Mouse (Mus musculus): ENCODE data around the gene Sla2. TPM values are rescaled to one million over a fixed set of nuclear protein-coding genes. Genes with fewer than 3 reads are reported as not detected.
A peak's percentile ranks its signal among the peaks of the same experiment; 100 is the strongest.

Sla2 gene
- total RNA-seq, 2 experiments from 2014 or later: not detected

- intact Hi-C loops (cut with DNase I): loop anchor here (10.0 kb wide), 1 partner anchor 217 kb away; no protein-coding TSS in a partner anchor
These were observed 9.3 kb downstream of the Sla2 start for GRCm38 (mm10) chr2:156877726-156878125.

GRCm38 (mm10) chr2:156874760-156875510 lies 12.1 kb downstream of the Sla2 start:
- DNase-seq (ENCODE audit: extremely low spot score in 1 of 2, low spot score in 2 of 2): no peak
- intact Hi-C loops (cut with DNase I): loop anchor here (5.0 to 10.0 kb wide), 2 partner anchors 122 to 220 kb away; no protein-coding TSS in a partner anchor

More at GRCm38 (mm10) chr2:156877726-156878125, 9.3 kb downstream of the Sla2 start:
- peak in 1 of 2 experiments; percentile 73 for DNase-seq (ENCODE audit: extremely low spot score in 1 of 2, low spot score in 2 of 2)

GRCm38 (mm10) chr2:156874047-156874759 lies 12.8 kb downstream of the Sla2 start:
- intact Hi-C loops (cut with DNase I): loop anchor here (5.0 to 10.0 kb wide), 2 partner anchors 123 to 221 kb away; no protein-coding TSS in a partner anchor
- no peak for DNase-seq (ENCODE audit: extremely low spot score in 1 of 2, low spot score in 2 of 2)

- intact Hi-C loops (cut with DNase I): loop anchor here (5.0 to 10.0 kb wide), 2 partner anchors 124 to 221 kb away; no protein-coding TSS in a partner anchor
- peak; percentile 31 to 48 for DNase-seq (ENCODE audit: extremely low spot score in 1 of 2, low spot score in 2 of 2)
These were observed 13.4 kb downstream of the Sla2 start for GRCm38 (mm10) chr2:156873629-156874028.

- DNase-seq (ENCODE audit: extremely low spot score in 1 of 2, low spot score in 2 of 2): peak in 1 of 2 experiments; percentile 64
These were observed 16.5 kb downstream of the Sla2 start for GRCm38 (mm10) chr2:156870519-156870918.

GRCm38 (mm10) chr2:156869554-156869953 lies 17.4 kb downstream of the Sla2 start:
- DNase-seq (ENCODE audit: extremely low spot score in 1 of 2, low spot score in 2 of 2): no peak
- intact Hi-C loops (cut with DNase I): no loop called here

More at GRCm38 (mm10) chr2:156870519-156870918, 16.5 kb downstream of the Sla2 start:
- intact Hi-C loops (cut with DNase I): loop anchor here (5.0 to 10.0 kb wide), 2 partner anchors 127 to 224 kb away; no protein-coding TSS in a partner anchor

- intact Hi-C loops (cut with DNase I): no loop called here
These were observed 18.0 kb downstream of the Sla2 start for GRCm38 (mm10) chr2:156868994-156869393.

GRCm38 (mm10) chr2:156864481-156864880 lies 22.5 kb downstream of the Sla2 start:
- no peak for DNase-seq (ENCODE audit: extremely low spot score in 1 of 2, low spot score in 2 of 2)
- intact Hi-C loops (cut with DNase I): no loop called here

More at GRCm38 (mm10) chr2:156868994-156869393, 18.0 kb downstream of the Sla2 start:
- DNase-seq (ENCODE audit: extremely low spot score in 1 of 2, low spot score in 2 of 2): peak in 1 of 2 experiments; percentile 42

GRCm38 (mm10) chr2:156863487-156864160 lies 23.4 kb downstream of the Sla2 start:
- intact Hi-C loops (cut with DNase I): no loop called here
- DNase-seq (ENCODE audit: extremely low spot score in 1 of 2, low spot score in 2 of 2): peak in 1 of 2 experiments; percentile 50

- peak; percentile 97 to 99 for DNase-seq (ENCODE audit: extremely low spot score in 1 of 2, low spot score in 2 of 2)
- intact Hi-C loops (cut with DNase I): no loop called here
These were observed 24.1 kb downstream of the Sla2 start, which contains the start of gene Rab5if for GRCm38 (mm10) chr2:156862772-156863486. TSS of gene Rab5if (plus strand) at chr2:156863128.

- intact Hi-C loops (cut with DNase I): no loop called here
- DNase-seq (ENCODE audit: extremely low spot score in 1 of 2, low spot score in 2 of 2): peak; percentile 31 to 64
These were observed 24.8 kb downstream of the Sla2 start for GRCm38 (mm10) chr2:156862041-156862717.

- DNase-seq (ENCODE audit: extremely low spot score in 1 of 2, low spot score in 2 of 2): no peak
- intact Hi-C loops (cut with DNase I): loop anchor here (10.0 kb wide), 1 partner anchor 314 kb away; the partner anchor contains the start of gene Aar2
These were observed 28.3 kb downstream of the Sla2 start for GRCm38 (mm10) chr2:156858671-156859070.

- intact Hi-C loops (cut with DNase I): loop anchor here (2.0 to 10.0 kb wide), 2 partner anchors 51 to 313 kb away; partner anchors contain the start of gene Aar2
- DNase-seq (ENCODE audit: extremely low spot score in 1 of 2, low spot score in 2 of 2): no peak
These were observed 29.2 kb downstream of the Sla2 start, which contains the start of gene 4930518I15Rik for GRCm38 (mm10) chr2:156857835-156858234. TSS of gene 4930518I15Rik (minus strand) at chr2:156857946.

GRCm38 (mm10) chr2:156857385-156857791 lies 29.6 kb downstream of the Sla2 start:
- DNase-seq (ENCODE audit: extremely low spot score in 1 of 2, low spot score in 2 of 2): no peak
- intact Hi-C loops (cut with DNase I): loop anchor here (2.0 to 10.0 kb wide), 2 partner anchors 51 to 313 kb away; partner anchors contain the start of gene Aar2

GRCm38 (mm10) chr2:156856311-156856710 lies 30.7 kb downstream of the Sla2 start:
- no peak for DNase-seq (ENCODE audit: extremely low spot score in 1 of 2, low spot score in 2 of 2)
- intact Hi-C loops (cut with DNase I): loop anchor here (2.0 to 10.0 kb wide), 2 partner anchors 50 to 312 kb away; partner anchors contain the start of gene Aar2

GRCm38 (mm10) chr2:156853999-156854771 lies 32.8 kb downstream of the Sla2 start:
- intact Hi-C loops (cut with DNase I): loop anchor here (10.0 kb wide), 1 partner anchor 309 kb away; the partner anchor contains the start of gene Aar2
- DNase-seq (ENCODE audit: extremely low spot score in 1 of 2, low spot score in 2 of 2): peak in 1 of 2 experiments; percentile 49

Measured in left cerebral cortex, postnatal 10 days (tissue).